Mouse (Mus musculus): ENCODE results near the gene Thada. TPM values are rescaled to one million over a fixed set of nuclear protein-coding genes. Genes with fewer than 3 reads are reported as not detected.

Thada gene
- polyA plus RNA-seq, 1 experiment from 2014 or later, result 1.3 TPM

GRCm38 (mm10) chr17:84287675-84288420 lies 178.2 kb downstream of the Thada start:
- no peaks in the 10 kb centered on the region for H3K9me3 ChIP-seq (ENCODE audit: control insufficient read depth)

GRCm38 (mm10) chr17:84286536-84286935 lies 179.5 kb downstream of the Thada start:
- Histone ChIP-seq H3K36me3 (ENCODE audit: control insufficient read depth, insufficient read depth) (no peaks in the 10 kb centered on the region), H3K4me3 (ENCODE audit: low read depth, low read length) (no peak overlapping the region), H3K4me1 (replicated peaks; ENCODE audit: control insufficient read depth, insufficient read depth, low read length) (no peaks in the 10 kb centered on the region), H3K9me3 (ENCODE audit: control insufficient read depth) (no peaks in the 10 kb centered on the region), H3K27me3 (replicated peaks; ENCODE audit: control insufficient read depth, insufficient read depth, low read length) (no peaks in the 10 kb centered on the region), H3K4me2 (replicated peaks; ENCODE audit: low read depth) (no peak overlapping the region), H3K27ac (ENCODE audit: low read depth, low read length) (no peak overlapping the region), H3K9ac (ENCODE audit: low read depth, low read length) (no peak overlapping the region)
- no peak for ATAC-seq
- no peak for TF ChIP-seq CTCF (IDR thresholded peaks at IDR 0.05; ENCODE audit: low read depth)
- WGBS, result 89% methylated on average over 5 of the region's 5 CpGs

More at GRCm38 (mm10) chr17:84287675-84288420, 178.2 kb downstream of the Thada start:
- H3K36me3 ChIP-seq (ENCODE audit: control insufficient read depth, insufficient read depth), result no peaks in the 10 kb centered on the region
- H3K27ac ChIP-seq (ENCODE audit: low read depth, low read length), result no peak overlapping the region
- no peak overlapping the region for H3K9ac ChIP-seq (ENCODE audit: low read depth, low read length)
- no peak for ATAC-seq
- no peaks in the 10 kb centered on the region for H3K4me1 ChIP-seq (replicated peaks; ENCODE audit: control insufficient read depth, insufficient read depth, low read length)
- H3K27me3 ChIP-seq (replicated peaks; ENCODE audit: control insufficient read depth, insufficient read depth, low read length), result no peaks in the 10 kb centered on the region
- no peak for TF ChIP-seq CTCF (IDR thresholded peaks at IDR 0.05; ENCODE audit: low read depth)
- 60% methylated on average over 8 of the region's 8 CpGs for WGBS
- no peak overlapping the region for H3K4me3 ChIP-seq (ENCODE audit: low read depth, low read length)
- H3K4me2 ChIP-seq (replicated peaks; ENCODE audit: low read depth), result no peak overlapping the region

- no peak for TF ChIP-seq CTCF (IDR thresholded peaks at IDR 0.05; ENCODE audit: low read depth)
- no peak for ATAC-seq
- H3K36me3 ChIP-seq (ENCODE audit: control insufficient read depth, insufficient read depth), result no peaks in the 10 kb centered on the region
Observed at GRCm38 (mm10) chr17:84282388-84283280, 183.4 kb downstream of the Thada start.

DNA sequence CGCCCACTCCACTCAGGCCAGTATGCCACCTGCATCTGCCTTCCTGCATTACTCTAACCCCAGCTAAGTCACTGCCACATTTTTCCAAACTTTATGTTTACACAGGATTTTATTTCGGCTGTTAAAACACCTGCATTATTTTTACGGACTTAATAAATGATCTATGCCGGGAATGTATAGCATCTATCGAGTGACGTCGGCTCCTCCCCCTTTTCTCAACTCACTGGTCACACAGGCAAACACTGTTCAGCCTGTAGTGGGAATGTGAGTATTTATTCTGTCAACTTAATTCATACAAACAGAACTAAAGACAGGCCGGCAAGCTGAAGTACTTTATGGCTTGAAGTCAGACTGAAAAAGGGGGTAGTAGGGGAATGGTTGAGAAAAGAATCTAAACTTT lies 187.0 kb downstream of the Thada start:
- Histone ChIP-seq H3K9ac (ENCODE audit: low read depth, low read length) (no peak overlapping the region), H3K4me3 (ENCODE audit: low read depth, low read length) (no peak overlapping the region), H3K27ac (ENCODE audit: low read depth, low read length) (no peak overlapping the region), H3K27me3 (replicated peaks; ENCODE audit: control insufficient read depth, insufficient read depth, low read length) (no peaks in the 10 kb centered on the region), H3K9me3 (ENCODE audit: control insufficient read depth) (no peaks in the 10 kb centered on the region), H3K4me2 (replicated peaks; ENCODE audit: low read depth) (no peak overlapping the region), H3K36me3 (ENCODE audit: control insufficient read depth, insufficient read depth) (no peaks in the 10 kb centered on the region), H3K4me1 (replicated peaks; ENCODE audit: control insufficient read depth, insufficient read depth, low read length) (0 out of 2 replicates have a peak, but pooled peaks cover 7% of the 10 kb centered on the region)
- no peak for TF ChIP-seq CTCF (IDR thresholded peaks at IDR 0.05; ENCODE audit: low read depth)
- 39% methylated on average over 8 of the region's 8 CpGs for WGBS
- no peak for ATAC-seq

More at GRCm38 (mm10) chr17:84282388-84283280, 183.4 kb downstream of the Thada start:
- no peak overlapping the region for H3K4me2 ChIP-seq (replicated peaks; ENCODE audit: low read depth)
- 70% methylated on average over 8 of the region's 8 CpGs for WGBS
- H3K9me3 ChIP-seq (ENCODE audit: control insufficient read depth), result no peaks in the 10 kb centered on the region
- 0 out of 2 replicates have a peak overlapping the region, but pooled peaks have one; percentile 11 for H3K9ac ChIP-seq (ENCODE audit: low read depth, low read length)
- H3K27ac ChIP-seq (ENCODE audit: low read depth, low read length), result no peak overlapping the region
- H3K4me1 ChIP-seq (replicated peaks; ENCODE audit: control insufficient read depth, insufficient read depth, low read length), result 0 out of 2 replicates have a peak, but pooled peaks cover 7% of the 10 kb centered on the region
- no peak overlapping the region for H3K4me3 ChIP-seq (ENCODE audit: low read depth, low read length)
- H3K27me3 ChIP-seq (replicated peaks; ENCODE audit: control insufficient read depth, insufficient read depth, low read length), result no peaks in the 10 kb centered on the region

- Histone ChIP-seq H3K4me1 (replicated peaks; ENCODE audit: control insufficient read depth, insufficient read depth, low read length) (0 out of 2 replicates have a peak, but pooled peaks cover 7% of the 10 kb centered on the region), H3K9ac (ENCODE audit: low read depth, low read length) (no peak overlapping the region), H3K4me2 (replicated peaks; ENCODE audit: low read depth) (no peak overlapping the region), H3K4me3 (ENCODE audit: low read depth, low read length) (no peak overlapping the region), H3K9me3 (ENCODE audit: control insufficient read depth) (no peaks in the 10 kb centered on the region), H3K36me3 (ENCODE audit: control insufficient read depth, insufficient read depth) (no peaks in the 10 kb centered on the region), H3K27ac (ENCODE audit: low read depth, low read length) (no peak overlapping the region), H3K27me3 (replicated peaks; ENCODE audit: control insufficient read depth, insufficient read depth, low read length) (no peaks in the 10 kb centered on the region)
- no peak for TF ChIP-seq CTCF (IDR thresholded peaks at IDR 0.05; ENCODE audit: low read depth)
- 71% methylated on average over 5 of the region's 5 CpGs for WGBS
- ATAC-seq, result no peak
Observed at GRCm38 (mm10) chr17:84278193-84278953, 187.6 kb downstream of the Thada start.
